Mouse (Mus musculus) gastrocnemius, adult 18-20 months (tissue): ENCODE results near the gene Mgat5b. TPM values are rescaled to one million over a fixed set of nuclear protein-coding genes. Genes with fewer than 3 reads are reported as not detected.
"Not testable (repeated sequence)": the region's sequence is repeated elsewhere in the genome, so short reads cannot be mapped to it uniquely, and the experiment has no call there.

ENCODE experiments used
- DNase-seq: peaks from one replicate; pipeline ENCODE4 v3.0.0; 2021; ENCODE audit warnings: low spot score
- long read RNA-seq, 2 experiments: library from polyadenylated mRNA; stranded (forward); transcript quantifications; one replicate each; pipeline ENCODE4 v2.0.0; 2021
- total RNA-seq, 2 experiments: library from RNA; stranded (reverse); gene quantifications; 2 replicates each; pipeline ENCODE4 v1.2.3; 2021

Mgat5b gene
- total RNA-seq: not detected
- long read RNA-seq, experiment 1: 0 reads
- long read RNA-seq, experiment 2: 0 reads

DNA sequence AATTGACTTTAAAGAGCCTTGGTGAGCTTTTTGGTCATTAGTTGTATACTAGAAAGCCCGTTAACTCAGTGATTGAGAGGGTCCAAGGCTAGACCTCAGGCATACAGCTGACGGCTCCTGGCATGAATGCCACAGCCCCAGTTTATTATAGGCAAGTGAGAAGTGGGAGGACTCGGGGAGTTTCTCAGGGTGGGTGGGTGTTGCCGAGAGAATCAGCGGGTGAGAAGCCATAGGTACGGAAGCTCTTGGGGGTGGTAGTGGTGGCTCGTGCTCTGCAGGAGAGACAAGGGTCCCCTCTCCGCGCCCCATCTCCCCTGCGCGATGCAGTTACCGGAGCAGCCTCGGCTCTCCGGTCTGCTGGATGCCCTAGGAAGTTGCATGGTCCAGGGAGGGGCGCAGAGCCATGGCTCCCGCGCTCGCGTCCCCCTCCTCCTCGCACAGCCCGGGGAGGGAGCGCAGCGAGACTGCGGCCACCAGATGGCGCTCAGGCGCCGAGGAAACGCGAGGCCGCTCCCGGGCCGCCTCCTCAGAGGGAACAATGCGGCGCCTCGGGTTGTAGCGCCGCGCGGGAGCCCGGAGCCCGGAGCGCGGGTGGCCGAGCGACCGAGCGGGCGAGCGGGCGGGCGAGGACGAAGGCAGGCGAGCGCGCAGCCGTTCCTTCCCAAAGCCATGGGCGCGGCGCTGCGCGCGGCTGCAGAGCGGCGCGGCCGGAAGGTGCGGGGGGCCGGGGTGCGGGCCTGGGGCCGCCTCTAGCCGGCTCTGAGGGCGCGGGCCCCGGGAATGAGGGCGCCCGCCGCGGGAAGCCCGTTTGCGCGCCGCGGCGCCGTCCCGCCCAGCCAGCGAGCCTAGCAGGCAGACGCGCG lies at the start of gene Mgat5b:
Gene Mgat5b (plus strand): TSS at position 541 of the 863 bp plus-strand sequence.
- DNase-seq: peak; percentile 75

DNA sequence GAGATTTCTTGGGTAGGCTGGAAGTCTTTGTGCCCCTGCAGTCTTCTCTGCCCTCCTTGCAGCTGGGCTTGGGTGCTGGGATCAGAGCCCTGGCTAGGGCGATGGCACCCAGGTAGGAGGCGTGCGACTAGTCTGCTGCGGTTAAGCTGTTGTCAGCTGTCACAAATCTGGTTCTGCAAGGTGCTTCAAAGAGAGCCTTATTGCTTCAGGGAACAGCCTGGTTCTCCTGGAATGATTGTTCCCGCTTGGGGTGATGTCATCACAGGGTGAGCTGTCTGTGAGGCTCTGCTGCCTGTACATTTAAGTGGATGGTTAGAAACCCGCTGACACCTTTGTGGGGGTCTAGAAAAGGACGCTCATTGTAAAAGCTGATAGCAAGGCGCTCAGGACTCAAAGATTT lies 49.4 kb upstream of the Mgat5b start:
- no peak for DNase-seq

DNA sequence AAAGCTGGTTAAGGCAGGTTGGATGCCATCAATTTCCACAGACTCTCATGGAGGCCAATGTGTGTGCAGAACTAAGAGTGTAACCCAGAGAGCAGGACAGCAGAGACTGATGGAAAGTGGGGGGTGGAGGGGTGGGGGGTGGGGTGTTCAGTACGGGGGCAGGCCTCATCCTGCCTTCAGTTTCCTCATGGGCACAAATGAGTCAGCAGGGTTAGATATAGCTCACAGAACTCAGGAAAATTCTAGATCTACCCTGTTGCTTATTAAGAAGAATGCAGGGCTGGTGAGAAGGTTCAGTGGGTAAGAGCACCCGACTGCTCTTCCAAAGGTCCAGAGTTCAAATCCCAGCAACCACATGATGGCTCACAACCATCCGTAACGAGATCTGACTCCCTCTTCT lies 49.0 kb upstream of the Mgat5b start:
- no peak for DNase-seq

DNA sequence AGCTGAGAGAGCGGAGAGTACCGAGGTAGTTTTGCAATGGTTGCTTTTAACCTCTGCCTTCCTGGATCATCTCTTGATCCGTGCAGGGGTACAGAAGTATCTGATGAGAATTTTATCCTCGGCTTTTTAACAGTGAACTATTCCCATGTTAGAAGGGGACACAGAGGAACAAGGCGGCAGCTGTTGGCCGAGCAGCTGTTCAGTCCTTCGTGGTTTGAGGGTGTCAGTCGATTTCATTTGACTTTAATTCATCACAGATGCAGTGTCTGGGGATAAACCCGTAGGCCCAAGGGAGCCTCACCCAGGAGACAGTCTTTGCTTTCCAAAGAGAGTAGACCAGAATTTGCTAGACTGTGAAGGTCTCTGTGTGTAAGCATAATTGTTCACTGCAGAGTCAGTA lies 47.1 kb upstream of the Mgat5b start:
- DNase-seq: no peak

DNA sequence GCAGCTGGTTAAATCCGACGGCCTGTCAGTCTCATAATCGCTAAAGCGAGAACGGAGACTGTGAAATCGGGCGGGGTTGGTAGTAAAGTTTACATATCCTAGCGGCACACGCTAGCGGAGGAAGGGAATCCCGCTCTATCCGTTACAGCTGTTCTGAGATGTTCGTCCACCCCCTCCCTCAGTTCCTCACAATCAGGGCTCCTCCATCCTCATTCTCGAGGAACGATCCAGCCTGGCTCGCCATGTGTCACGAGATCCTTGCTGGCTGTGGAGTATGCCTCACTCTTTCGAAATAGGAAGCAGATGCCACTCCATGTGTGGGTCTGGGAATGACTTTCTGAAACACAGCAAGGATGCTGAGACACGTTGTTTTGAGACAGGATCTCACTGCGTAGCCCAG lies 44.7 kb upstream of the Mgat5b start:
- DNase-seq: no peak

DNA sequence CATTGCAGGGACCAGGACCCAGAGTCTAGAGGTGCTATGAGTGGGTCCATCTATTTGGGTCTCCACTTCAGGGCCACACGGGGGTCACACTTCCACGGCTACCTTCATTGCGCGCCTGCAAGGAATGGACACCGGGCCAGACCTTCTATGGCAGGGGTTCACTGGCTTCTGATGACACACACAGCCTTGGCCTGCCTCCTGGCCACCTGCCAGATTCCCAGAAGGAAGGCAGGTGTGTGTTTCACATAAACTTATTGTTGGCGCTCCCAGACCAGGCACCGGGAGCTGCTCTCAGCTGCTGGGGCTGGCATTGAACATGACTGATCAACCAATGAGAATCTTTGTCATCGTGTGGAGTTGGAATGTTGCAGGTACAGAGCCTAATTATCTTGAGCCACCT lies 40.2 kb upstream of the Mgat5b start:
- no peak for DNase-seq

DNA sequence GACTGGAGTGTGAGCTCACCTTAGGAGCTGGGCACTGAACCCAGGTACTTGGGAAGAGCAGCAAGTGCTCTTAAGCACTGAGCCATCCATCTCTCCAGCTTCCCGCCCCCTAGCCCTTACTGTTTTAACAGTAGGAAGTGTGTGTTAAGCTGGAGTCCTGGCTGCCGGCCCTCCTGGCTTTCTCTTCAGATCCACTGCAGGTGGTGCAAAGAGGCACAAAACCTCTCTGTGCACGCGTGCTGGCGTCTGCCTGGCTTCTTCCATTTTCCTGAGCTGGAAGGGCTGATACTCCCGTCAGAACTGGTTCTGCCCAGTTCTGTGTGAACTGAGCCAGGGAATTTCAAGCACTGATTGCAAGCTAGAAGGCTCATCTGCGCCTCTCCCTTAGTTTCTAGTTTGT lies 37.8 kb upstream of the Mgat5b start:
- DNase-seq: no peak

DNA sequence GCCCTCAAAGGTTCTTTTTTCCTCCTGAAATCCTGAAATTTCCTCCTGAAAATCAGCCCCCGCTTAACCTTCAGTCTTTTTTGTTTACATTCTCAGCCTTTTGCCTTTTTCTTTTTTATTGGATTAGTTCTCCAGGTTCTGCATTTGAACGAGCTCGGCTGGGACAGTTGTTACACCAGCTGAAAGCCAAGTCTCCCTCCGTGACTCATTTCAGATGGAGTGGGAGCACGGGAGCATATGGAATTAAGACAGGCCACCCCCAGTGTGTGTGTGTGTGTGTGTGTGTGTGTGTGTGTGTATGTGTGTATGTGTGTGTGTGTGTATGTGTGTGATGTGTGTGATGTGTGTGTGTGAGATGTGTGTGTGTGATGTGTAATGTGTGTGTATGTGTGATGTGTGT lies 37.2 kb upstream of the Mgat5b start:
- no peak for DNase-seq

DNA sequence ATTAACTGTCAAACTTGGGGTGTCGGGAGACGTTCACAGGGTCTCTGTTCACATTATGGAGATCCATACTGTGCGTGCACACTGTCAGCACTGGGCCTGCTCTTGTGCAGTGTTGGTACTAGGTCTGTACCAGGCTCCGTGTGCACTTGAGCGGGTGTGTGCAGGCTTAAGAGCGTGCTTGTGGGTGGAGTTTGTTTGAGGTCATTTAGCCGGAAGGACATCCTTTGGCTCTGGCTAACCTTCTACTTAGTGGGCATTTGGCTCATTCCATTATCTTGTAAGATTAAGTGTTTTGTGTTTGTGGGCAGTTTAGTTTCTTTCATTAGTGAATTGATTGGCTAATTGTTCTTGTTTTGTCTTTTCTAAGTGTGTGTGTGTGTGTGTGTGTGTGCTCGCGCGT lies 36.2 kb upstream of the Mgat5b start:
- no peak for DNase-seq

DNA sequence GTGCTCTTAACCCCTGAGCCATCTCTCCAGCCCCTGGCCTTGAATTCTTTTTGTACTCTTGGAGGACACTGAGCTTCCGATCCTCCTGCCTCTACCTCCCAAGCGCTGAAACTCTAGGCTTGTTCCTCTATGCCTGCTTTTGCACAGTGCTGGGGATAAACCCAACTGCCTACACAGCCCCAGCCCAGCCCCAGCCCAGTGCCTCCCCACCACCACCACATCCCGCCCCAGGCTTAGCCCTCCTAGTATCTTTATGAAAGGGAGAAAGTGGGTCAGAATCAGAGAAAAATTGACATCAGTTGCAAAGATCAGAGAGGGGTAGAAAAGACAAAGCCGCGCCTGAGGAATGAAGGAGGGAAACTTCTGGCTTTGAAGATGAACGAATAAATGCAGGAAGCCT lies 34.6 kb upstream of the Mgat5b start:
- DNase-seq: no peak

DNA sequence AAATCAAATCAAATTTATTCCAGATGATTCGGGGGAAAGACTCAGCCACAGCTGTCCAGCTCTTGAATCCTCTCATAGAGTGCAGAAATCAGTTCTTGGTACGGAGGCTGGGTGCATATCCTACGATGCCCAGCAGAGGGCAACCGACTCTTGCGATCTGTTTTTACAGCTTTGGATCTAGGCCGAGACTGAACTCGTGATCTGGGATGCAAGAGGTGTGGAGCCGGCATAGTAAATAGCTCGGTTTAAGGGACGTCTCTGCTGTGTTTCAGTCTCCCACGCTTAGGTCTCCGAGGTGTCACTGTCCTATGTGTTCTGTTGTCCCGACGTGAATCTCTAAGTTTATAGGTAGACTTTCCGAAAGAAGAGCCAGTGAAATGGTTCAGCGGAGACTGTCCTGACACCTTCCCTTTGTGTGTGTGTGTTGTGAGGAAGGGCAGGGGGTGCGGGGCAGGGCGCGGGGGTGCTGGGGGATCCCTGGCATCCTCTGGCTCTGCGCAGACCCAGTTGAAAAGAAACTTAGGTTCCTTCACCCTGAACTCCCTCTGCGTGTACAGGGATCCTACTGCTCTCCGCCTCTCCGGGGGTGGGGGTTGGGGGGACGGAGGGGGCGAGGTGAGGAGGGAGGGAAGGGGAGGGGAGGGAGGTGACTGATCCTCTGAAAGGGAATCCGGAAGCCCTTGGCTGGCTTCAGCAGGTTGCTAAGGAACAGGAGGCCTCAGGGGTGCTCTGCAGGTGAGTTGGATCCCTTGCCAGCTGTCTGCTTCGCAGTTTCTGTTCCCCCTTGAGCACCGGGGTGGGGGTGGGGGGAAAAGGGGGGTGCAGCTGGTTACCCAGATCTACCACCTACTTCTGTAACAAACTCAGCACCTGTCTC lies 33.1 kb upstream of the Mgat5b start:
- DNase-seq: peak; percentile 76

DNA sequence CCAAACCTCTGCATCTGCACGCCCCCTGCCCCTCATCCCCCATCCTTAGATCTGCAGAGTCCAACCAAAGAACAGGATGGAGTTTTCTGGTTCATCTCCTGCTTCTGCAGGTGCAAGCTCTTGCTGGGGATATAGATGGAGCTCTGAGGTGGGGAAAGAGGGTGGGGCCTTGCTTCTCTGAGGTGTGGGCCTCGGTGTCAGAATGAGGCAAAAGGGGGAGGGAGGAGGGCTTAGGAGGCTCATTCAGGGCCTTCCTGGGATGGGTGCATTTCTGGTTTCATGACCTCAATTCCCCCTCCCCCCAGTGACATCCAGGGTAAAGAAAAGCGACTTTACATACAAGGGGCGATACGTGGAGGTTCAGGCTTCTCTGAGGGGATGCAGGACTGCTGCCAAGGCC lies 31.5 kb upstream of the Mgat5b start:
- no peak for DNase-seq

DNA sequence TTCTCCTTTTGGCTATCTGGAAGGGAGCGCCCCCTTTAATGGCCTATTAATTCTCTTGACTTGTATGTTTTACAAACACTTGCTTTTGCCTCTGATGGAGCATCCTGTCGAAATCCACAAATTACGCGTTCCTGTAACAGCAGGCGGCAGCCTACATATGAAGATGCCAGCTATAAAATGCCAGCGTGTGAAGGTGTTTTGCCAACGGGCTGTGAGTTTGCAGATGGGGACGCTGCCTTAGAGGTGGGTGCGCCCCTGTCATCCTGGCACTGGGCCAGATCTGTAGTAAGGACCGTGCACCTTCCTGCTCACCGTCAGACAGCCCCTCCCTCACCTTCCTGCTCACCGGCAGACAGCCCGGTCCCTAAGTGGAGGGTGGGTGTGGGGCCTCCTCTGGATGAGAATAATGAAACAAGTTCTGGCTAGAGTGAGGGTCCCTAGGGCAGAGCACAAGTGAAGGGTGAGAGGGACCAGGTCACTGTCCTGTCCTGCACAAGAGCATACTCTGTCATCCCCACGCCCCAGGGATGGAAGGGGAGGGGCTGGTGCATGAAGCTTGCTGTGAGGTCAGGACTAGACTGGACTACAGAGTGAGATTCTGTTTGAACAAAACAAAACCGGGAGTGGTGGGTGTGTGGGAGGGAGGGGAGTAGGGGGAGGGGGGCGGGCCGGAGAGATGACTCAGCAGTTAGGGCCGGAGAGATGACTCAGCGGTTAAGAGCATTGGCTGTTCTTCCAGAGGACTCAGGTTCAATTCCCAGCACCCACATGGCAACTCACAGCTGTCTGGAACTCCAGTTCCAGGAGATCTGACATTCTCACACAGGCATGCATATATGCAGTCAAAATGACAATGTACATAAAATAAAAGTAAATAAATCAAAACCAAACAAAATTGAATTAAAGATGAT lies 24.9 kb upstream of the Mgat5b start:
- DNase-seq: no peak

DNA sequence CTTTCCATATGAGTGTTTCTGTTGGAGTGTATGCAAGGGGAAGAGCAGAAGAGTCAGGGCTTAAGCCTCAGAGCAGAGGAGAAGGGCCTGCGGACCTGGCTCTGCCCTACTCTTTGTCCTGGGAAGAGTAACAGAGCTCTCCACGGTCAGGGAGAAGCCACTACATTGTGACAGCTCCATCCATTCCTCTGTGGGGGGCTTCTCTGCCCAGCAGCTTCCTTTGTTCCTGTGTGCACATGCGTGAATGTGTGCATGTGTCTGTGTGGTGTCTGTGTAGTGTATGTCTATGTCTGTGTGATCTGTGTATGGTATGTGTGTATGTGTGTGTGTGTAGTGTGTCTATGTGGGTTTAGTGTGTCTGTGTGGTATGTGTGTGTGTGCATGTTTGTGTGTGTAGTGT lies 23.3 kb upstream of the Mgat5b start:
- DNase-seq: no peak

DNA sequence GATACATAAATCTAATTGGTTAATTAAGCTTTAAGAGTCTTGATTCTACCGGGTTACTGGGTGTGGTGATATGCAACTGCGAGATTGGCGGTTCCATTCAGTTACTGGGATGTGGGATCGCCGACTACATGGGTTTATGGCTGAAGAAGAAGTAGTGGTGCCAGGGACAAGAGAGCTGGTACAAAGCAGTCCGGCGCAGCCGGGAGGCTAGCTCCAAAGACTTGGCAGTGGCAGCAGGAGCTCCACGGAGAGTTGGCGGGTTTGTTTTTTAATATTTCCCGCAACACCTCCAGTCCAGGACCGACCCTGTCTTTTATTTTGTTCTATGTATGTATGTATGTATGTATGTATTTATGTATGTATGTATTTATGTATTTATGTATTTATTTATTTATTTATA lies 19.4 kb upstream of the Mgat5b start:
- DNase-seq: no peak

DNA sequence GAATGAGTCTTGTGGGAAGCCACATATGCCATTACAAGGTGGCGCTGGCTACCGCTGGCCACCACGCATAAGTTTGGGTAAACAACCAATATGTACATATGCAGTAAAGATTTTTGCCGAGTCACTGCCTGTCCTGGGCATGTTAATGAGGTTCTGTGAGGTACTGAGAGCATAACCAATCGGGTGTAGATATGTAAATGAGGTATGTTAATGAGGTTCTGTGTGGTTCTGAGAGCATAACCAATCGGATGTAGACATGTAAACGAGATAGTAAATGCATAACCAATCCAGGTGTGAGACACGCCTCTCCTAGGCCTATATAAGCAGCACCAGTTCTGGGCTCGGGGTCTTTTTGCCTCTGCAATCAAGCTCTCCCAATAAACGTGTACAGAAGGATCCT lies 16.1 kb upstream of the Mgat5b start:
- not testable (repeated sequence) for DNase-seq

DNA sequence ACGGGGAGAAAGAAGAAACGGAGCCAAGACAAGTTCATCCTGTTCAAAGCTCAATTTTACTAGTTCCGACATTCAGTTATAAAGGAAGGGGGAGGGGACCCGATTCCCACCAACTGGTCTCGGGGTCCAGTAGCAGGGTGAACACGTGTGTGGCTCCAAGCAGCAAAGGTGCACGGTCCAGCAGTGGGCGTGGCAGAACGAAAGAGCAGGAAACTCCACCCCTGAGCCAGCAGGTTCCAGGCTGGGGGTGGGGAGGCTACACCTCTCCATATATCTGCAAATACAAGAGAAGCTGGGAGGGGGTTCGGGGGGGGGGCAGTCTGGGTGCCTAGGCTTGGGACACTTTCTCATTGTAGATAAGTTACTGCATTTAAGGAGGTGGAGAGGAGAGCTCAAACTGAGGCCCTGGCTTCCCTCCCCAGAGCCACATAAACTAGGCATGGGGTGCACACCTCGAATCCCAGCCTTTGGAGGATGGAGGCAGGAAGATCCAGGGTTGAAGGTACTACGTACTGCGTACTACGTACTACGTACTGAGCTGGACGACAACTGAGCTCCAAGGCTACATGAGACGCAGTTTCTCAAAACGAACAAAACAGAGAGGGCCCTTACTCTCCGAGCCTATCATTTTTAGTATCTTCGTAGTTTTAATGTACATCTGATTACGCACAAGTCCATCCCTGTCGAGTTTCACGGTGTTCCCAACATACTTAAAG lies 12.8 kb upstream of the Mgat5b start:
- no peak for DNase-seq

DNA sequence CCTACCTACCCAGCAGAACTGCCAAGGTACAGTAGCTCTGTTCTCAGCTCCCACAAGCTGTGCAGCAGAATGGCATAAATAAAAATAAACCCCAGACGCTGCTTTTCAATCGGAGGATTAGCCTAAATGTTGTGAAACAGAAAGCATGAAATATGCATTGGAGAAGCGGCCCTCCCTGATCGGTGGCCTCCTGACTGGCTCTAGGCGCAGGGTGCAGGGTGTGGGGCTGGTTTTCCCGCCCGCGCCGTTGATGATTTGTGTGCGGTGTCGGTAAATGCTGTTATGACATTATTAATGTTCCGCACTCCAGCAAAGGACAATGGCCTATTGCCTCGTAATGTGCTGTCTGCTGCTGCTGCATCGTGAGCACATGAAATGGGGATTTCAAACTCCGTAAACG lies 5.1 kb upstream of the Mgat5b start:
- DNase-seq: no peak

DNA sequence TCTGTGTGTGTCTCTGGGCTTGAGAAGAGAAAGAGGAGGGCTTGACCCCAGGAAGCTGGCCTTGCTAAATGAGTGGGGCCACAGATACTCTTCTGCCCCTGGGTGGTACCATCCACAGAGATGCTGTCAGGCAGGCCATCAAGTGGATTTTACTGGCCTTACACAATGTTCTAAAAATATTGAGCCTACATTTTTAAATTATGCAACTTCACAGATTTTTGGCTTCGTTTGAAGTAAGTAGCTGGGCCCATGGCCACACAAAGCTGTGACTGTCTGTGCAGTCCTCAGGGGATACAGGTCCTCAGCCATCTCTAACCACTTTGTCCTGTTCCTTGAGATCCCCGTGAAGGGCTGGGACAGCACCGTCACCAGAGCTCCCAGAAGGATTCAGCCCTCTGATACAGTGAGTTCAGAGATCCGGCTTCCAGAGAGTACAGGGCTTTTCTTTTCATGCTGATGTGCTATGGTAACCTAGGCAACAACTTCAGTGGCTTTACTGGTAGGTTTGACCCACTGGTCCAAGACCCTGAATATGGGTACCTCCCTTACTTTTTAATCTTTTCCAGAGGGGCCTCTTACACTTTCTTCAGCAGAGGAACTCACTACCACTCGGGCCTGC lies 4.3 kb upstream of the Mgat5b start:
- DNase-seq: no peak

DNA sequence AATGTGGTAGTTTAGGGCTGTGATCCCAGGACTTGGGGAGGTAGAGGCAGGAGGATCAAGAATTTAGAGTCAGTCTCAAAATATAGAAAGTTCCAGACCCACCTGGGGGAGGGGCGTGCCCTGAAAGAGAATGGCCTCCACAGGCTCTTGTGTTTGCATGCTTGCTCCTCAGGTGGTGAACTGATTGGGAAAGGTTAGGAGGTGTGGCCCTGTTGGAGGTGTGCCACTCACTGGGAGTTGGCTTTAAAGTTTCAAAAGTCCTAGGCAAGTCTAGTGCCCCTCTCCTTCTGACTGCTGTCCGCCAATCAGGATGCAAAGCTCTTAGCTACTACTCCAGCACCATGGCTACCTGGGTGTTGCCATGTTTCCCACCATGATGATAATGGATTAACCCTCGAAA lies 3.4 kb upstream of the Mgat5b start:
- DNase-seq: no peak
